Mouse (Mus musculus) megakaryocyte progenitor cell, adult 5-6 weeks (primary cell): ENCODE measurements around the gene Il18. TPM values are rescaled to one million over a fixed set of nuclear protein-coding genes. Genes with fewer than 3 reads are reported as not detected.
"Not testable (repeated sequence)": the region's sequence is repeated elsewhere in the genome, so short reads cannot be mapped to it uniquely, and the experiment has no call there.

Experiments
- ATAC-seq: replicated peaks from 2 replicates; pipeline ENCODE4 v1.8.0; 2016; ENCODE audit warnings: mild to moderate bottlenecking, moderate TSS enrichment, inconsistent platforms; ENCODE audit not compliant: poor library complexity
- total RNA-seq, 2 experiments: library from RNA; stranded (forward) in 1 of 2; stranded (reverse) in 1 of 2; fragments of 157-497, 149-512 nt in 1 of 2; fragments of 200-1000 nt in 1 of 2; gene quantifications; 2 replicates each; pipeline versions ENCODE4 v1.2.3 to v1.2.4; 2015 to 2017

The Il18 gene
- total RNA-seq, 2 experiments from 2014 or later = 0.37 to 5.0 TPM

DNA sequence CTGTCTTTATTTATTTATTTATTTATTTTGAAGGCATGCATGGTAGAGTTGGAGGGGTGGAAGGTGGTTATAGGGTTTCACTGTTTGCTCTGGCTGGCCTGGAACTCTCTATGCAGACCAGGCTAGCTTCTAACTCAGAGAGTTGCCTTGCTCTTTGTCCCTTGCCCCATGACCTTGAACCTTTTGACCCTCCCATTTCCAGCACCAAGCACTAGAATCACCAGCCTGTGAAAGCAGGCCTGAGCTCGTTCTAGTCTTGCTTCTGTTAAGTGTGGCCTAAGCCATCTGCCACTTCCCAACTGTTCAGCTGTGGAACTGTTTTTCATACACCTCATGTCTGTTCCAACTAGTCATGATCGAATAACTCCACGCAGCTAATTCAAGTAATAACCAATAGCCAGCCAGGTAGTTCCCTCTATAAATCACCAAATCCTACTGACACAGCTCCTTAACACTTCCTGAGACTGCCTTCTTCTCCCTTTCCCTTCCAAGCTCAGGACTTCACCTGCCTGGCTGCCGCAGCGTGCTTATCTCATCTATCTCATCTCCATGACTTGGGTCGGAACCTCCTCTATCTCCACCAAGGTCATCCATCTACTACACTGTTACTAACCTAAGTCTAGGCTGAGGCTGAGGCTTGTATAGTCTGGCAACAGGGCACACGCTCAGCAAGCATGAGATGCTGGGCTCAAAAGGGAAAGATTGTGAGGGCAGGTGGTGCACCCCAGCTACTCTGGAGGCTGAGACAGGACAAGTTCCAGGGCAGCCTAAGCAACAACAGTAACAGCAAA is 47.6 kb downstream of the Il18 start:
- ATAC-seq = no peak

DNA sequence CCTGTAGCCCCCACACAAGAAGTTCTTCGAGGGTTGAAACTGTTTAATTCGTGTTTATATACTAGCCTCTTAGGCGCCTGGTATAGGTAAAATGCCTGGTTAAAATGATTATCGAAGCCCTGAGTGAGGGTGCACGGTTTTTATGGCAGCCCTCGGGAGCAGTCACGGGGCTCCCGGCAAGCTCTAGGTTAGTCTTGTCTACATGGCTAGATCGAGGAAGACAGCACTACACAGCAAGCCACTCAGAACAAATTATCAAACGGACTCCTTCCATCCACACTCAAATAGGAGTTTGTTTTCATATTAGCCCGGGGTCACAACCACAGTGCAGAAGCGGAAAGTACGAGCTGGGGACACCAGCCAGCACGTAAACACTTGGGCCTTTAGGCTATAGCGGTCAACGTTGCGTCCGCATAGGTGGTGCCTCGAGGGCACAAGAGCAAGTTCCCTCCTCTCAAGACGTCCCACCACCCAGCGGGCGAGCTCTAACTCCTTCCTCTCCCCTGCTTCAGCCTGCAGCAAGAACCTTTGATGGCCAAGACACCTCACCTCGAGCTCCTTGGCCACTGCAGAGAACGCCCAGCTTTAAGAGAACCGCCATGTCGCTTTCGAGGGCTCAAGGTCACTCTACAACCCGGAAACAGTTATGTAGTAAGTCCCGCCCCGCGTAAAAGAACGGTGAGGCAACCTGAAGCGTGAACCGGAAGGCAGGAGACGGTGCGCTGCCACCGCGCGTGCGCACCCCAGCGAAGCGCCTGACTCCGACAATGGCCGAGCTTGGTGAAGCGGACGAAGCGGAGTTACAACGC is 48.8 kb downstream of the Il18 start, which contains the start of the genes Sdhd and Timm8b:
TSS of gene Sdhd (minus strand) at position 624 of the 809 bp plus-strand sequence.
TSS of gene Timm8b (plus strand) at position 722 of the 809 bp plus-strand sequence.
- ATAC-seq = peak; percentile 93

DNA sequence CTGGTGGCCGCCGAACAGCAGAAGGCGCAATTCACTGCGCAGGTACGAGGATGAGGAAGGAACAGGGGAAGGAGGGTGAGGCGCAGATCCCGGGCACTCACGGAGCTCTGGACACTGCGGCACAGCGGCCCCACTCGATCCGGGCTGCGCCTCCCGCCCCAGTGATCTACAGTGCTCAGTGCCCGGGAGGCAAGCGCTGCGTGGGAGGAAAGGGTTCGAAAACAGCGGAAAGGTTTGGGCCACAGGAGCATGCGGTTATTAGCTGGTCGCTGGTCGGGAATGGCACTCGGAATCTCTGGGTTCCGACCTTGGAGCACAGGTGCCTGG is 49.3 kb downstream of the Il18 start:
- ATAC-seq = no peak; the same call in 1 of the 2 replicates

DNA sequence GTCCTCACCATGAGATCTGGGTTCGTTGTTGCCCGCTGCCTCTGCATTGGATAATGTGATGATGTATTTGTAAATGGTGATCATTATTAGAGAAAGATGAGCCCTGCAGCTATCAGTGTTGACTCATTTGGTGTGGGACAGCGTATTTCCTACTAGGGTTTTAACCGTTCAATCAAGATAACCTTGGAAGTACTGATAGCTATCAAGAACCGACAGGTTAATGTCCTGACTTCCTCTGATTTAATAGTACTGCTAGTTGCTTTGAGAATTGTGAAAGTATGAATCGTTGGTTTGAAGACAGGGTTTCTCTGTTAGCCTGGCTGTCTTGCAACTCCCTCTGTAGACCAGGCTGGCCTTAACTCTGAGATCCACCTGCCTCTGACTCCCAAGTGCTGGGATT is 49.7 kb downstream of the Il18 start:
- no peak for ATAC-seq

GRCm38 (mm10) chr9:50612115-50612514 is 57.5 kb downstream of the Il18 start:
- no peak for ATAC-seq

DNA sequence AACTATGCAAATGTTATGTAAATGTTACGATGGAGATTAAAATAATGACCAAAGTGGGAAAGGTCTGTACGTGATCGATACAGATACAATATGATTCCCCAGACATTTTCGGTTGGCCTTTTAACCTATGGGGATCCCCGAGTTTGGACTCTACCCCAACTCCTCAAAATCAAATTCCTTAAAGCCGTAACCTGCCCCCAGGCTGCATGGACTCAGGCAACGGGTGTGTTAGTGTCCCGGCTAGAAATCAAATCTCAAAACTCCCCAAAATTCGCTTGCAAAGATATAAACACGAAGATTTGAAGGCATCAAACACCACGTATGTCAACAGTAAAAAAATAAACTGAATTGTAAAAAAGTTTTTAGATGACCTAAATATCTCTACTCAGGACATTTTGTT is 61.5 kb downstream of the Il18 start:
- no peak for ATAC-seq

DNA sequence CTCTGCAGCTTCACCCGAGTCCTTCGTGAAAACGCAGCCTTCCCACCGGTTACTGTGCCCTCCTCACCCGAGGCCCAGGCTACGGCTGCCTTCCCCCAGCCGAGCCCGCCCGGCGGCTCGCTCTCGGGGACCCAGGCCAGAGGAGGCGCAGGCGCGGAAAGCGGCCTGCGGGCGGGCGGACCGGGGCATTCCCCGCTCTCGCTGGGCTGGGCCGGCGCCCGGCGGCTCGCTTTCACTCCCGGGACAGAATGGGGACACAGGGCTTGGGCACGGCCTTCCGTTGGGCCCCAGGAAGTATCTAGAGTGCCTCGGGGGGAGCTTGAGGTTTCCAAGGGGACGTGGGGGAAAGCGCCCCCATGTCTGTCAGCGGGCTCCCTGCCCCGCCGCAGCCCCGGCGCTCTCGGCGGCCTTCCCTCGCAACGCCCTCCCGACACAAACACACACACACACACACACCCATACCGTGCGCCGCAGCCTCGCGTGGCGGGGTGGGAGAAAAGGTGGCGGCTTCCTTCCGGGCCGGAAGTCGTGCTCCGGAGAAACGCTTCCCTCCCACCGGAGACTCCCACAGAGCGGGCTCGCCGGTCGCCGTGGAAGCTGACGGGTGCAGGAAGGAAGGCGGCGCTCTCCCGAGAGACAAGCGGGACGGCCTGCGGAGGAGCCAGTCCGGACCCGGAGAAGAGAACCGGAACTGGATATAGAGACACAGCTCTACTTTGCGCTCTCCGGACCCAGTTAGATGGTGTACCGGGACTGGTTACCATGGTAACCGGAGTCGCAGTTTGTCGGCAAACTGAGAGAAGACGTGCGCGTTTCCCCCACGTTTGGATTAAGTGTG is 62.4 kb downstream of the Il18 start, which contains the start of the genes Pih1d2 and Nkapd1:
TSS of gene Pih1d2 (plus strand) at position 556 of the 838 bp plus-strand sequence.
TSS of gene Nkapd1 (minus strand) at position 699 of the 838 bp plus-strand sequence.
- ATAC-seq = peak; percentile 91

DNA sequence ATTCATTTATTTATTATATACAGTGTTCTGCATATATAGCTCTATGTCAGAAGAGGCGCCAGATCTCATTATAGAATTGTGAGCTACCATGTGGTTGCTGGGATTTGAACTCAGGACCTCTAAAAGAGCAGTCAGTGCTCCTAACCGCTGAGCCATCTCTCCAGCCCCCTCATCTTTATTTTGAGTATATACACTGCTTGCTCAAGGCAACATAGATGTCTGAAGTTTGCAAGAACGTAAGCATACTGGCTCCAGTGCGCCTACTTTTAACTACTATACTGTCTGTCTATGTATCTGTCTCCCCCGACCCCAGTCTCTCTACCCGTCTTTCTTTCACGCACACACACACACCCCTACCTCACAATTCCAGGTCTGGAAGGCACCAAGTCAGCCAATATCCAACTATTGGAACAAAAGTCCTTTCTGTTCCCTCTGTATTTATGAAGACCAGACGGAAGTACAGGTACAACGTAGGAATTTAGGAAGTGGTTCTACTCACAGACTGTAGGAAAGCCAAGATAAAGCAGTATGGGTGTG is 63.2 kb downstream of the Il18 start:
- no peak for ATAC-seq

DNA sequence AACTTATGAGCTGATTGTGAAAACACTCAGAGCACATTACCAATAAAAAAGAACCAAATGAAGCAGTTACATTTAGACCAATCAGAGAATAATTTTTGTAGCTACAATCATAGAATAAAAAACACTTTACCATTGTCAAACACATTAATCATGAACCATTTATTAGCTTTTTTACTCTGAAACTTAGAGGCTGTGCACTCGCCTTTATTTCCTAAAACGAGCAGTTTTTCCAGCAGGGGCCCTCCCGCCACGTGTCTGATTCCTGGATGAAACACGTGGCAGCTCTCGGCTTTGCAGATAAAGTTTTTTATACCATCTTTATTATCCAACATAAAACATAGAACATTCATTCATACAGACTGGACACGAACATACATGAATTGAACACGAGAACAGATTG is 76.3 kb downstream of the Il18 start:
- ATAC-seq = not testable (repeated sequence)

Other genes starting within 250 kb of the Il18 start
- gene Rpl10-ps3, start 209.9 kb upstream of the Il18 start, total RNA-seq (2015) = 1,620 and 1,730 TPM in 2 replicates
- 240 and 354 TPM in 2 replicates for gene Rpl10-ps3, start 209.9 kb upstream of the Il18 start, total RNA-seq (2017)
- 0.35 TPM in 1 of 2 replicates, not detected in the other for gene Plet1, start 60.3 kb upstream of the Il18 start, total RNA-seq (2015)
- gene Plet1, start 60.3 kb upstream of the Il18 start, total RNA-seq (2017) = 0.51 and 0.54 TPM in 2 replicates
- gene Pts, start 26.1 kb upstream of the Il18 start, total RNA-seq (2015) = 107 and 121 TPM in 2 replicates
- gene Pts, start 26.1 kb upstream of the Il18 start, total RNA-seq (2017) = 54.6 and 63.6 TPM in 2 replicates
- gene Bco2, start 354 bp downstream of the Il18 start, total RNA-seq (2015) = 0.35 and 1.2 TPM in 2 replicates
- 0.21 and 0.61 TPM in 2 replicates for gene Bco2, start 354 bp downstream of the Il18 start, total RNA-seq (2017)
- not detected in 2 replicates for gene Tex12, start 6.5 kb downstream of the Il18 start, total RNA-seq (2015)
- not detected in 2 replicates for gene Tex12, start 6.5 kb downstream of the Il18 start, total RNA-seq (2017)
- 252 and 258 TPM in 2 replicates for gene Sdhd, start 49.0 kb downstream of the Il18 start, total RNA-seq (2015)
- gene Sdhd, start 49.0 kb downstream of the Il18 start, total RNA-seq (2017) = 194 and 222 TPM in 2 replicates
- 109 and 110 TPM in 2 replicates for gene Timm8b, start 49.1 kb downstream of the Il18 start, total RNA-seq (2015)
- 183 and 233 TPM in 2 replicates for gene Timm8b, start 49.1 kb downstream of the Il18 start, total RNA-seq (2017)
- gene Pih1d2, start 62.5 kb downstream of the Il18 start, total RNA-seq (2015) = 2.4 and 3.0 TPM in 2 replicates
- gene Pih1d2, start 62.5 kb downstream of the Il18 start, total RNA-seq (2017) = 1.9 and 2.9 TPM in 2 replicates
- 43.1 and 44.6 TPM in 2 replicates for gene Nkapd1, start 62.6 kb downstream of the Il18 start, total RNA-seq (2015)
- gene Nkapd1, start 62.6 kb downstream of the Il18 start, total RNA-seq (2017) = 42.8 and 68.2 TPM in 2 replicates
- gene Dlat, start 105.0 kb downstream of the Il18 start, total RNA-seq (2015) = 47.2 and 58.0 TPM in 2 replicates
- gene Dlat, start 105.0 kb downstream of the Il18 start, total RNA-seq (2017) = 47.9 and 48.0 TPM in 2 replicates
- 0.07 and 0.22 TPM in 2 replicates for gene Dixdc1, start 184.7 kb downstream of the Il18 start, total RNA-seq (2015)
- gene Dixdc1, start 184.7 kb downstream of the Il18 start, total RNA-seq (2017) = 0.42 and 0.44 TPM in 2 replicates
- 0.64 TPM in 1 of 2 replicates, not detected in the other for gene 2310030G06Rik, start 191.7 kb downstream of the Il18 start, total RNA-seq (2015)
- 0.71 TPM in 1 of 2 replicates, not detected in the other for gene 2310030G06Rik, start 191.7 kb downstream of the Il18 start, total RNA-seq (2017)
- 0.71 and 0.99 TPM in 2 replicates for gene Cryab, start 196.5 kb downstream of the Il18 start, total RNA-seq (2015)
- gene Cryab, start 196.5 kb downstream of the Il18 start, total RNA-seq (2017) = 0.34 and 0.54 TPM in 2 replicates
- not detected in 2 replicates for gene Hspb2, start 197.5 kb downstream of the Il18 start, total RNA-seq (2015)
- gene Hspb2, start 197.5 kb downstream of the Il18 start, total RNA-seq (2017) = not detected in 2 replicates
- 6.9 and 7.8 TPM in 2 replicates for gene Fdxacb1, start 213.4 kb downstream of the Il18 start, total RNA-seq (2015)
- gene Fdxacb1, start 213.4 kb downstream of the Il18 start, total RNA-seq (2017) = 6.0 and 7.0 TPM in 2 replicates
- 23.2 and 30.8 TPM in 2 replicates for gene Alg9, start 220.2 kb downstream of the Il18 start, total RNA-seq (2015)
- 21.4 and 24.7 TPM in 2 replicates for gene Alg9, start 220.2 kb downstream of the Il18 start, total RNA-seq (2017)
- gene 1110032A03Rik, start 220.7 kb downstream of the Il18 start, total RNA-seq (2015) = 19.5 and 19.7 TPM in 2 replicates
- gene 1110032A03Rik, start 220.7 kb downstream of the Il18 start, total RNA-seq (2017) = 13.3 and 16.4 TPM in 2 replicates